Mouse (Mus musculus) cortical plate, adult 2 months (tissue): ENCODE measurements around the gene Rheb.

ENCODE experiments used
- CTCF ChIP-seq: fragments of 200-500 bp; IDR thresholded peaks from 2 replicates; pipeline ENCODE4 v1.5.1; 2011; ENCODE audit warnings: mild to moderate bottlenecking, control low read depth, low read length; ENCODE audit not compliant: insufficient read depth; ENCODE audit errors: extremely low read depth
- POLR2A ChIP-seq: fragments of 200-500 bp; IDR thresholded peaks from 2 replicates; pipeline ENCODE4 v1.6.1; 2011; ENCODE audit warnings: mild to moderate bottlenecking, low read length, control low read depth; ENCODE audit not compliant: insufficient read depth; ENCODE audit errors: extremely low read depth

GRCm38 (mm10) chr5:24841662-24842273 is 656 bp downstream of the Rheb start:
- TF ChIP-seq POLR2A, result no peak
- TF ChIP-seq CTCF, result no peak
